Mouse (Mus musculus): ENCODE results near the gene Gbgt1.

- TF ChIP-seq POLR2A (IDR thresholded peaks at IDR 0.05; ENCODE audit: borderline replicate concordance, control insufficient read depth, low read depth, low read length) (no peak), CTCF (IDR thresholded peaks at IDR 0.05; ENCODE audit: control insufficient read depth, insufficient read depth, low read length) (no peak)
These were observed 25.5 kb downstream of the Gbgt1 start for GRCm38 (mm10) chr2:28522166-28522565.

All from bone marrow, adult 2 months (tissue).